Mouse (Mus musculus) erythroblast, embryonic 14.5 days (primary cell): Measurements from ENCODE around the gene Kxd1.

ENCODE experiments used
- GATA1 ChIP-seq: IDR thresholded peaks from 2 replicates; pipeline ENCODE4 v1.6.1; 2012; ENCODE audit warnings: low read length, inconsistent platforms, mixed read lengths
- TAL1 ChIP-seq: IDR thresholded peaks from 3 replicates; pipeline ENCODE4 v1.6.1; 2012; ENCODE audit warnings: low read length, inconsistent platforms, mixed read lengths

DNA sequence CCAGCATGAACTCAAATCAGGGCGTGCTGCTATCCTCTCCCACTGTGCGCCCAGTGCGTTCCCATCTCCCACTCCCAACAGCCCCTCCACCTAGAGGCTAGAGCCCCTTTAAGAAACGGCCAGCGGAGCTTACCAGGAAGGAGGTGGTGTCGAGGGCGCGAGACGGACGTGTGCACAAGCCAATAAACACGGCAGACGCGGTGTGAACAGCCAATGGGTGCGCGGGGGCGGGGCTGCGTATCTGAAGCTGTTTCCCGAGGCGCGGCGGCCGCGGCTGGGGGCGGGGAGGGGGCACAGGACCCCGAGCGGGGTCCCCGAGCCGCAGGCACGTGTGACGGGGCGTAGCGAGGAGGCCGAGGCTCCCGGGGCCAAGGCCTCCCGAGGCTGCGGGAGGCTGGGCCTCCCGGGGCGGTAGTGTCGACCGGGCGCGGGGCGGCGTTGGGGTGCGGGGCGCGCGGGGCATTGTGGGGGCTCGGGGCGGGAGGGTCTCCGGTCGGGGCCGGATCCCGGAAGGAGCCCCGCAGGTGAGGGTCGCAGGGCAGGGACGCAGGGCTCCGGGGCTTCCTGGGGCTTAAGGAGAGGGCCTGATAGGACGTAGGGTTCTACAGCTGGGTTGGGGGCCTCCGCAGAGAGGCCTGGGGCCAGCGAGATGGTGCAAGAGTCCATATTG lies at the start of gene Kxd1, which contains the start of gene Fkbp8:
- no peak for TF ChIP-seq GATA1
- TF ChIP-seq TAL1: no peak
